Mouse (Mus musculus) layer of hippocampus, adult 11-12 months (tissue): Measurements from ENCODE around the gene Frmd5.
A peak's percentile ranks its signal among the peaks of the same experiment; 100 is the strongest.
"Not testable (repeated sequence)": the region's sequence is repeated elsewhere in the genome, so short reads cannot be mapped to it uniquely, and the experiment has no call there.

Experiments
- DNase-seq: peaks from one replicate; pipeline ENCODE4 v3.0.0; 2022; ENCODE audit warnings: low spot score

The Frmd5 gene

DNA sequence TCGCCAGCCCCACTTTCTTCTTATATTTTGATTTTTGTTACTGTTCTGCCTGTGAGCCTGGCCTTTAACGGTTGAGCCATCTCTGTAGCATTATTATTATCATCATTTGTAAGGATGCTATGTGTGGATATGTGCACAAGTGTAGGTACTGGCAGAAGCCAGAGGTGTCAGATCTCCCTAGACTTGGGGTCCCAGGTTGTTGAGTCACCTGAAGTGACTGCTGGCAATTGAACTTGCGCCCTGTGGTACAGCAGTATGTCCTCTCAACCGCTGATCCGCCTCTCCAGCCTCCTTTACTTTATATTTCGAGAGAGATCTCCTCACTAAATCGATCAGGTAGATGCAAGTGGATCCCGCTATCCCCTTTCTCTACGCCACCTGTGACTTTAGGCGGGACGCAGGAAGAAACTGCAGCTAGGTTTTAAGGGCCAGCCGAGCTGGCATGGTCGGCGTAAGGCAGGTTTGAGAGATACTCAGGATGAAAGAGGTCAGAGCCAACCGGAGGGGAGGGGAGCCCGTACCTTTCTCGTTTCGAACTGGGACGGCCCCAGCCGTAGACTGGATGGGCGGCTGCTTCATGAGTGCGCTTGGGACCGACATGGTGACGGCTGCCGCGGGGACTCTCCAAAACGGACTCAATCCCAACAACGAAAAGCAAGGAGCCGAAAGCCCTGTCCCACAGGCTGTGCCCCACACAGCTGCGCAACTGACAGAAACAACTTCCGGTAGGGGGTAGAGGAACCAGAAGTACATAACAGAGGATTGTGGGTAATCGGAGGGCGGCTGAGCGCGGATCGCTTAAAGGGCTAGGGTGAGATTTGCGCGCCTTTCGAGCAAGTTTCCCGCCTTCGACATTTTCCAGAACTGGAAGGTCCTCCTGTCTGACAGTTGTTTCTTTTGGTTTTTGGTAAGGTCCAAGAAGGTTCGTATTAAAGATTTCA, 300.7 kb downstream of the Frmd5 start, which contains the start of the genes Mfap1a and Wdr76:
Gene Mfap1a (minus strand): TSS at position 724 of the 941 bp plus-strand sequence.
Gene Wdr76 (plus strand): TSS at position 782 of the 941 bp plus-strand sequence.
- peak; percentile 87 for DNase-seq

DNA sequence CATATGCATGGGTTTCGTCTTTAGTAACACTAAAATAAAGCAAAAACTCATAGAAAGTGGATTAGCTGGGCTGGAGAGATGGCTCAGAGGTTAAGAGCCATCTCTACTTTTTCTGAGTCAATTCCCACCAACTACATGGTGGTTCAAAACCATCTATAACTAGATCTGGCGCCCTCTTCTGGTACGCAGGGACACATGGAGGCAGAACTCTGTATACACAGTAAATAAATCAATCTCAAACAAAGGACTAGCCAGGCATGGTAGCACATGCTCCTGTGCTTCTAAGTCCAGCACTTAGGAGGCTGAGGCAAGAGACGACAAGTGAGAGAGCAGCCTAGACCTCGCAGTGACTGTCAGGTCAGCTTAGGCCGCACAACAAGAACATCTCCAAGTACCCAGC, 305.3 kb downstream of the Frmd5 start:
- DNase-seq: not testable (repeated sequence)
